Mouse (Mus musculus): ENCODE results near the gene Ndst2. TPM values are rescaled to one million over a fixed set of nuclear protein-coding genes. Genes with fewer than 3 reads are reported as not detected.
A peak's percentile ranks its signal among the peaks of the same experiment; 100 is the strongest.

The Ndst2 gene
- 22.3 and 24.5 TPM in 2 replicates for polyA plus RNA-seq (2016; fragmentation: Nextera tagmentation; extraction: Ambion mirVana)

- ATAC-seq (ENCODE audit: low FRiP score) = peak; percentile 99
- Histone ChIP-seq H3K4me1 (peaks cover 11% of the 10 kb centered on the region), H3K4me2 (peak within 1 kb of the TSS; percentile 79), H3K9ac (peak within 1 kb of the TSS; percentile 93), H3K4me3 (replicated peaks) (peak within 1 kb of the TSS; percentile 77), H3K27me3 (no peaks in the 10 kb centered on the region), H3K36me3 (replicated peaks) (peaks cover 43% of the 10 kb centered on the region), H3K9me3 (no peaks in the 10 kb centered on the region), H3K27ac (peak within 1 kb of the TSS; percentile 80)
- WGBS = under 1% methylated on average over 52 of the region's 81 CpGs
Observed at GRCm38 (mm10) chr14:20733952-20734774, at the start of gene Ndst2. Ndst2 (minus strand) TSS chr14:20734562.

- WGBS = 95% methylated on average over 6 of the region's 6 CpGs
- H3K36me3 ChIP-seq (replicated peaks) = peaks cover 70% of the 10 kb centered on the region
- no peaks in the 10 kb centered on the region for H3K27me3 ChIP-seq
- peaks cover 14% of the 10 kb centered on the region for H3K4me1 ChIP-seq
- H3K4me2 ChIP-seq = no peak overlapping the region
- no peak for ATAC-seq (ENCODE audit: low FRiP score)
- no peak overlapping the region for H3K4me3 ChIP-seq (replicated peaks)
- no peaks in the 10 kb centered on the region for H3K9me3 ChIP-seq
- no peak overlapping the region for H3K9ac ChIP-seq
- H3K27ac ChIP-seq = no peak overlapping the region
Observed at GRCm38 (mm10) chr14:20783526-20783925, 49.2 kb upstream of the Ndst2 start.

- no peak overlapping the region for H3K4me3 ChIP-seq (replicated peaks)
- H3K4me1 ChIP-seq = peaks cover 14% of the 10 kb centered on the region
- H3K9ac ChIP-seq = no peak overlapping the region
- H3K9me3 ChIP-seq = no peaks in the 10 kb centered on the region
- 95% methylated on average over 7 of the region's 7 CpGs for WGBS
- no peak for ATAC-seq (ENCODE audit: low FRiP score)
- peaks cover 70% of the 10 kb centered on the region for H3K36me3 ChIP-seq (replicated peaks)
- no peaks in the 10 kb centered on the region for H3K27me3 ChIP-seq
- H3K27ac ChIP-seq = no peak overlapping the region
- no peak overlapping the region for H3K4me2 ChIP-seq
Observed at GRCm38 (mm10) chr14:20782860-20783259, 48.5 kb upstream of the Ndst2 start.

- no peak for ATAC-seq (ENCODE audit: low FRiP score)
- WGBS = 94% methylated on average over 8 of the region's 8 CpGs
- no peaks in the 10 kb centered on the region for H3K9me3 ChIP-seq
- H3K27me3 ChIP-seq = no peaks in the 10 kb centered on the region
- no peak overlapping the region for H3K9ac ChIP-seq
- H3K4me1 ChIP-seq = peaks cover 13% of the 10 kb centered on the region
- no peak overlapping the region for H3K4me3 ChIP-seq (replicated peaks)
- H3K36me3 ChIP-seq (replicated peaks) = peaks cover 60% of the 10 kb centered on the region
- H3K27ac ChIP-seq = no peak overlapping the region
- no peak overlapping the region for H3K4me2 ChIP-seq
Observed at GRCm38 (mm10) chr14:20780217-20780616, 45.9 kb upstream of the Ndst2 start.

GRCm38 (mm10) chr14:20778496-20778895 is 44.1 kb upstream of the Ndst2 start:
- peaks cover 22% of the 10 kb centered on the region for H3K4me1 ChIP-seq
- no peaks in the 10 kb centered on the region for H3K9me3 ChIP-seq
- peaks cover 47% of the 10 kb centered on the region for H3K36me3 ChIP-seq (replicated peaks)
- H3K27ac ChIP-seq = no peak overlapping the region
- WGBS = 86% methylated on average over 8 of the region's 8 CpGs
- H3K4me2 ChIP-seq = no peak overlapping the region
- H3K27me3 ChIP-seq = no peaks in the 10 kb centered on the region
- H3K9ac ChIP-seq = no peak overlapping the region
- ATAC-seq (ENCODE audit: low FRiP score) = no peak
- no peak overlapping the region for H3K4me3 ChIP-seq (replicated peaks)

- no peak overlapping the region for H3K27ac ChIP-seq
- ATAC-seq (ENCODE audit: low FRiP score) = no peak
- H3K4me1 ChIP-seq = peaks cover 26% of the 10 kb centered on the region
- H3K4me3 ChIP-seq (replicated peaks) = no peak overlapping the region
- 15% methylated on average over 6 of the region's 6 CpGs for WGBS
- H3K4me2 ChIP-seq = no peak overlapping the region
- H3K36me3 ChIP-seq (replicated peaks) = peaks cover 36% of the 10 kb centered on the region
- H3K9ac ChIP-seq = no peak overlapping the region; the same call in 1 of the 2 replicates
- no peaks in the 10 kb centered on the region for H3K27me3 ChIP-seq
- H3K9me3 ChIP-seq = no peaks in the 10 kb centered on the region
Observed at GRCm38 (mm10) chr14:20775661-20776060, 41.3 kb upstream of the Ndst2 start.

GRCm38 (mm10) chr14:20773410-20773809 is 39.0 kb upstream of the Ndst2 start:
- Histone ChIP-seq H3K9me3 (no peaks in the 10 kb centered on the region), H3K9ac (no peak overlapping the region), H3K27me3 (no peaks in the 10 kb centered on the region), H3K4me3 (replicated peaks) (no peak overlapping the region), H3K27ac (no peak overlapping the region), H3K4me1 (peaks cover 26% of the 10 kb centered on the region), H3K36me3 (replicated peaks) (peaks cover 42% of the 10 kb centered on the region), H3K4me2 (no peak overlapping the region)
- WGBS = 22% methylated on average over 3 of the region's 3 CpGs
- no peak for ATAC-seq (ENCODE audit: low FRiP score)

GRCm38 (mm10) chr14:20772808-20773207 is 38.4 kb upstream of the Ndst2 start:
- no peaks in the 10 kb centered on the region for H3K27me3 ChIP-seq
- no peak overlapping the region for H3K27ac ChIP-seq
- WGBS = 80% methylated on average over 6 of the region's 6 CpGs
- no peak overlapping the region for H3K9ac ChIP-seq
- peaks cover 42% of the 10 kb centered on the region for H3K36me3 ChIP-seq (replicated peaks)
- no peak overlapping the region for H3K4me3 ChIP-seq (replicated peaks)
- peaks cover 26% of the 10 kb centered on the region for H3K4me1 ChIP-seq
- ATAC-seq (ENCODE audit: low FRiP score) = no peak
- no peaks in the 10 kb centered on the region for H3K9me3 ChIP-seq
- no peak overlapping the region for H3K4me2 ChIP-seq

- Histone ChIP-seq H3K36me3 (replicated peaks) (peaks cover 36% of the 10 kb centered on the region), H3K9ac (no peak overlapping the region), H3K9me3 (no peaks in the 10 kb centered on the region), H3K4me3 (replicated peaks) (no peak overlapping the region), H3K4me2 (no peak overlapping the region), H3K4me1 (peaks cover 26% of the 10 kb centered on the region), H3K27ac (no peak overlapping the region), H3K27me3 (no peaks in the 10 kb centered on the region)
- ATAC-seq (ENCODE audit: low FRiP score) = no peak
- WGBS = 95% methylated on average over 3 of the region's 3 CpGs
Observed at GRCm38 (mm10) chr14:20771941-20772340, 37.6 kb upstream of the Ndst2 start.

- 80% methylated on average over 5 of the region's 5 CpGs for WGBS
- H3K27me3 ChIP-seq = no peaks in the 10 kb centered on the region
- H3K9ac ChIP-seq = no peak overlapping the region
- H3K36me3 ChIP-seq (replicated peaks) = peaks cover 53% of the 10 kb centered on the region
- no peak overlapping the region for H3K27ac ChIP-seq
- H3K4me1 ChIP-seq = peaks cover 5% of the 10 kb centered on the region; the same call in 1 of the 2 replicates
- H3K9me3 ChIP-seq = no peaks in the 10 kb centered on the region
- H3K4me3 ChIP-seq (replicated peaks) = no peak overlapping the region
- H3K4me2 ChIP-seq = no peak overlapping the region
- ATAC-seq (ENCODE audit: low FRiP score) = no peak
Observed at GRCm38 (mm10) chr14:20768581-20768980, 34.2 kb upstream of the Ndst2 start.

GRCm38 (mm10) chr14:20767936-20768335 is 33.6 kb upstream of the Ndst2 start:
- H3K9me3 ChIP-seq = no peaks in the 10 kb centered on the region
- H3K4me1 ChIP-seq = no peaks in the 10 kb centered on the region
- H3K4me3 ChIP-seq (replicated peaks) = no peak overlapping the region
- H3K27me3 ChIP-seq = no peaks in the 10 kb centered on the region
- ATAC-seq (ENCODE audit: low FRiP score) = no peak
- no peak overlapping the region for H3K9ac ChIP-seq
- H3K27ac ChIP-seq = no peak overlapping the region
- H3K4me2 ChIP-seq = no peak overlapping the region
- H3K36me3 ChIP-seq (replicated peaks) = peaks cover 59% of the 10 kb centered on the region
- 92% methylated on average over 7 of the region's 7 CpGs for WGBS

- Histone ChIP-seq H3K27ac (no peak overlapping the region), H3K36me3 (replicated peaks) (peaks cover 71% of the 10 kb centered on the region), H3K4me1 (no peaks in the 10 kb centered on the region), H3K4me3 (replicated peaks) (no peak overlapping the region), H3K9me3 (no peaks in the 10 kb centered on the region), H3K27me3 (no peaks in the 10 kb centered on the region), H3K4me2 (no peak overlapping the region), H3K9ac (no peak overlapping the region)
- WGBS = 33% methylated on average over 12 of the region's 12 CpGs
- ATAC-seq (ENCODE audit: low FRiP score) = peak; percentile 76
Observed at GRCm38 (mm10) chr14:20765642-20766258, 31.4 kb upstream of the Ndst2 start.
